Mouse (Mus musculus): ENCODE data around the gene Fgfr2. TPM values are rescaled to one million over a fixed set of nuclear protein-coding genes. Genes with fewer than 3 reads are reported as not detected.

Gene Fgfr2
- total RNA-seq, 1 experiment, result 37.5 TPM

GRCm38 (mm10) chr7:130472683-130473082, 2650.5 kb downstream of the Fgfr2 start:
- Histone ChIP-seq H3K9me3 (ENCODE audit: control insufficient read depth, insufficient read depth, low read depth, low read length) (no peaks in the 10 kb centered on the region), H3K4me3 (ENCODE audit: insufficient read depth in 1 of 2, low read depth in 1 of 2, low read length in 2 of 2, poor library complexity in 1 of 2, severe bottlenecking in 1 of 2) (no peak overlapping the region), H3K9ac (ENCODE audit: insufficient read depth, low read depth, low read length, poor library complexity, severe bottlenecking) (no peak overlapping the region), H3K36me3 (ENCODE audit: control insufficient read depth, insufficient read depth, low read length, poor library complexity, severe bottlenecking) (no peaks in the 10 kb centered on the region; the same call in 1 of the 2 replicates), H3K27ac (ENCODE audit: insufficient read depth, low read depth, low read length, poor library complexity, severe bottlenecking) (no peak overlapping the region), H3K4me1 (ENCODE audit: control insufficient read depth in 2 of 2, insufficient read depth in 2 of 2, low read length in 2 of 2, poor library complexity in 1 of 2) (no peaks in the 10 kb centered on the region)
- in situ Hi-C loops (cut with MboI; ENCODE audit: low sequenced_read_pairs in 2 of 2, unreplicated experiment in 2 of 2), result no loop called here
- no peak for DNase-seq (ENCODE audit: low read depth, low spot score)
- TF ChIP-seq ZNF384 (IDR thresholded peaks at IDR 0.05; ENCODE audit: low read depth, low read length), result no peak
- no peak for TF ChIP-seq ZC3H11A (IDR thresholded peaks at IDR 0.05; ENCODE audit: borderline replicate concordance, low read depth, low read length)
- no peak for TF ChIP-seq HCFC1 (IDR thresholded peaks at IDR 0.05; ENCODE audit: borderline replicate concordance, insufficient read depth, low read length)
- TF ChIP-seq MAFK (IDR thresholded peaks at IDR 0.05; ENCODE audit: insufficient read depth, low read depth, low read length), result no peak
- TF ChIP-seq CHD2 (IDR thresholded peaks at IDR 0.05; ENCODE audit: low read depth, low read length), result no peak

- H3K4me3 ChIP-seq (ENCODE audit: insufficient read depth in 1 of 2, low read depth in 1 of 2, low read length in 2 of 2, poor library complexity in 1 of 2, severe bottlenecking in 1 of 2), result no peak overlapping the region
- H3K36me3 ChIP-seq (ENCODE audit: control insufficient read depth, insufficient read depth, low read length, poor library complexity, severe bottlenecking), result no peaks in the 10 kb centered on the region
- no peak for TF ChIP-seq ZC3H11A (IDR thresholded peaks at IDR 0.05; ENCODE audit: borderline replicate concordance, low read depth, low read length)
- no peak for TF ChIP-seq CHD2 (IDR thresholded peaks at IDR 0.05; ENCODE audit: low read depth, low read length)
- no peak for TF ChIP-seq MAFK (IDR thresholded peaks at IDR 0.05; ENCODE audit: insufficient read depth, low read depth, low read length)
- no peak for TF ChIP-seq HCFC1 (IDR thresholded peaks at IDR 0.05; ENCODE audit: borderline replicate concordance, insufficient read depth, low read length)
- TF ChIP-seq ZNF384 (IDR thresholded peaks at IDR 0.05; ENCODE audit: low read depth, low read length), result no peak
- H3K9me3 ChIP-seq (ENCODE audit: control insufficient read depth, insufficient read depth, low read depth, low read length), result no peaks in the 10 kb centered on the region
- no peak overlapping the region for H3K9ac ChIP-seq (ENCODE audit: insufficient read depth, low read depth, low read length, poor library complexity, severe bottlenecking)
- no peak for DNase-seq (ENCODE audit: low read depth, low spot score)
- H3K4me1 ChIP-seq (ENCODE audit: control insufficient read depth in 2 of 2, insufficient read depth in 2 of 2, low read length in 2 of 2, poor library complexity in 1 of 2), result no peaks in the 10 kb centered on the region
- H3K27ac ChIP-seq (ENCODE audit: insufficient read depth, low read depth, low read length, poor library complexity, severe bottlenecking), result no peak overlapping the region
- in situ Hi-C loops (cut with MboI; ENCODE audit: low sequenced_read_pairs in 2 of 2, unreplicated experiment in 2 of 2), result no loop called here
Observed at GRCm38 (mm10) chr7:130471045-130471444, 2652.1 kb downstream of the Fgfr2 start.

- Histone ChIP-seq H3K27ac (ENCODE audit: insufficient read depth, low read depth, low read length, poor library complexity, severe bottlenecking) (no peak overlapping the region), H3K36me3 (ENCODE audit: control insufficient read depth, insufficient read depth, low read length, poor library complexity, severe bottlenecking) (peaks cover 11% of the 10 kb centered on the region; the same call in 1 of the 2 replicates)
- in situ Hi-C loops (cut with MboI; ENCODE audit: low sequenced_read_pairs in 2 of 2, unreplicated experiment in 2 of 2), result no loop called here
Observed at GRCm38 (mm10) chr7:130455587-130456246, 2667.4 kb downstream of the Fgfr2 start.

GRCm38 (mm10) chr7:130454226-130454625, 2668.9 kb downstream of the Fgfr2 start:
- Histone ChIP-seq H3K4me3 (ENCODE audit: insufficient read depth in 1 of 2, low read depth in 1 of 2, low read length in 2 of 2, poor library complexity in 1 of 2, severe bottlenecking in 1 of 2) (no peak overlapping the region), H3K9me3 (ENCODE audit: control insufficient read depth, insufficient read depth, low read depth, low read length) (no peaks in the 10 kb centered on the region), H3K4me1 (ENCODE audit: control insufficient read depth in 2 of 2, insufficient read depth in 2 of 2, low read length in 2 of 2, poor library complexity in 1 of 2) (no peaks in the 10 kb centered on the region), H3K27ac (ENCODE audit: insufficient read depth, low read depth, low read length, poor library complexity, severe bottlenecking) (no peak overlapping the region), H3K9ac (ENCODE audit: insufficient read depth, low read depth, low read length, poor library complexity, severe bottlenecking) (no peak overlapping the region), H3K36me3 (ENCODE audit: control insufficient read depth, insufficient read depth, low read length, poor library complexity, severe bottlenecking) (peaks cover 11% of the 10 kb centered on the region; the same call in 1 of the 2 replicates)
- TF ChIP-seq MAFK (IDR thresholded peaks at IDR 0.05; ENCODE audit: insufficient read depth, low read depth, low read length), result no peak
- TF ChIP-seq CHD2 (IDR thresholded peaks at IDR 0.05; ENCODE audit: low read depth, low read length), result no peak
- TF ChIP-seq ZNF384 (IDR thresholded peaks at IDR 0.05; ENCODE audit: low read depth, low read length), result no peak
- no peak for DNase-seq (ENCODE audit: low read depth, low spot score)
- in situ Hi-C loops (cut with MboI; ENCODE audit: low sequenced_read_pairs in 2 of 2, unreplicated experiment in 2 of 2), result no loop called here

More at GRCm38 (mm10) chr7:130455587-130456246, 2667.4 kb downstream of the Fgfr2 start:
- no peak overlapping the region for H3K9ac ChIP-seq (ENCODE audit: insufficient read depth, low read depth, low read length, poor library complexity, severe bottlenecking)
- no peak overlapping the region for H3K4me3 ChIP-seq (ENCODE audit: insufficient read depth in 1 of 2, low read depth in 1 of 2, low read length in 2 of 2, poor library complexity in 1 of 2, severe bottlenecking in 1 of 2)
- TF ChIP-seq HCFC1 (IDR thresholded peaks at IDR 0.05; ENCODE audit: borderline replicate concordance, insufficient read depth, low read length) (no peak), ZNF384 (IDR thresholded peaks at IDR 0.05; ENCODE audit: low read depth, low read length) (no peak)
- H3K4me1 ChIP-seq (ENCODE audit: control insufficient read depth in 2 of 2, insufficient read depth in 2 of 2, low read length in 2 of 2, poor library complexity in 1 of 2), result no peaks in the 10 kb centered on the region
- DNase-seq (ENCODE audit: low read depth, low spot score), result no peak
- H3K9me3 ChIP-seq (ENCODE audit: control insufficient read depth, insufficient read depth, low read depth, low read length), result no peaks in the 10 kb centered on the region

- TF ChIP-seq ZC3H11A (IDR thresholded peaks at IDR 0.05; ENCODE audit: borderline replicate concordance, low read depth, low read length), result no peak
- no peak for TF ChIP-seq HCFC1 (IDR thresholded peaks at IDR 0.05; ENCODE audit: borderline replicate concordance, insufficient read depth, low read length)
- TF ChIP-seq ZNF384 (IDR thresholded peaks at IDR 0.05; ENCODE audit: low read depth, low read length), result no peak
- TF ChIP-seq MAFK (IDR thresholded peaks at IDR 0.05; ENCODE audit: insufficient read depth, low read depth, low read length), result no peak
- no peak for TF ChIP-seq CHD2 (IDR thresholded peaks at IDR 0.05; ENCODE audit: low read depth, low read length)
- H3K27ac ChIP-seq (ENCODE audit: insufficient read depth, low read depth, low read length, poor library complexity, severe bottlenecking), result no peak overlapping the region
- H3K9me3 ChIP-seq (ENCODE audit: control insufficient read depth, insufficient read depth, low read depth, low read length), result no peaks in the 10 kb centered on the region
- H3K9ac ChIP-seq (ENCODE audit: insufficient read depth, low read depth, low read length, poor library complexity, severe bottlenecking), result no peak overlapping the region
- H3K4me1 ChIP-seq (ENCODE audit: control insufficient read depth in 2 of 2, insufficient read depth in 2 of 2, low read length in 2 of 2, poor library complexity in 1 of 2), result no peaks in the 10 kb centered on the region
- no peak overlapping the region for H3K4me3 ChIP-seq (ENCODE audit: insufficient read depth in 1 of 2, low read depth in 1 of 2, low read length in 2 of 2, poor library complexity in 1 of 2, severe bottlenecking in 1 of 2)
- DNase-seq (ENCODE audit: low read depth, low spot score), result no peak
- no peaks in the 10 kb centered on the region for H3K36me3 ChIP-seq (ENCODE audit: control insufficient read depth, insufficient read depth, low read length, poor library complexity, severe bottlenecking)
- in situ Hi-C loops (cut with MboI; ENCODE audit: low sequenced_read_pairs in 2 of 2, unreplicated experiment in 2 of 2), result no loop called here
Observed at GRCm38 (mm10) chr7:130435776-130436175, 2687.4 kb downstream of the Fgfr2 start.
